Mouse (Mus musculus) brain, embryonic 14.5 days (tissue): ENCODE results near the gene Ssr2.

Source experiments
- CTCF ChIP-seq: fragments of 200-500 bp; IDR thresholded peaks from 2 replicates; pipeline ENCODE4 v1.5.1; 2012; ENCODE audit warnings: inconsistent platforms, mild to moderate bottlenecking, moderate library complexity, borderline replicate concordance; ENCODE audit not compliant: insufficient read depth, insufficient read length; ENCODE audit errors: extremely low read depth
- POLR2A ChIP-seq: fragments of 200-500 bp; IDR thresholded peaks from 2 replicates; pipeline ENCODE4 v1.6.1; 2012; ENCODE audit warnings: mild to moderate bottlenecking, inconsistent platforms, borderline replicate concordance; ENCODE audit not compliant: poor library complexity, insufficient read depth, insufficient read length, severe bottlenecking; ENCODE audit errors: extremely low read depth

DNA sequence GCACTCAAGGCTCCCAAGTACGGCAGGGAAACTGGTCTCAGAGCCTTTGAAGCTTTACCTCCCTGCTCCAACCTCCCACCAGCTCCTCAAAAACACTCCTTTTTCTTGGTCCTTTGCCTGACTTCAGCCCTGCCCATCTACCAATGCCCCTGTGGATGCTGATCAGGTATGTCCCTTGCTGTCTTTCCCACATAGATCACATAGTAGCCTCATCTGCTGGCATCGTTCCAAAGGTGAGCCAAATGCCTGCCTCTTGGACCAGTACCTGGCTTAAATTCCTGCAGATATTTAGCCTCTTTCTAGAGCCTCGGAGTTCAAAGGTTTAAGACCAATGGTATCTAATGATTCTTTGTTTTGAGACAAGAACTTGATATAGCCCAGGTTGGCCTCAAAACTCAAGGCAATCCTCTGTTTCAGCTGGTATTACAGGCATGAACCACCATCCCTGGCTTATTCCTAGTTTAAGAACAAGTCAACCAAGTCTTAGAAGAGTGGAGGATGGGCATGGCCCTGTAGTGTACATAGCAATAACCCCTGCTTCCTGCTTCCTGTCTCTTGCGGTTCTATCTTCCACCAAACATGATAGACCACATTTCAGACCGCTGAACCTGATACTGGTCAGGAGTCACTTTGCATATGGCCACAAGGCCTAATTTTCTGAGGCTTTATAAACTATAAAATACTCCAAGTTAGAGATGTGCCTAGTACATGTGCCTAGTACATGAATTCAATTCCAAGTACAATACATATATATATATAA is 31.8 kb upstream of the Ssr2 start:
- TF ChIP-seq CTCF: no peak
- TF ChIP-seq POLR2A: no peak
